Mouse (Mus musculus) lung, postnatal 0 days (tissue): Measurements from ENCODE around the gene Rnf216.

ENCODE experiments used
- CTCF ChIP-seq: IDR thresholded peaks from 2 replicates; pipeline ENCODE4 v1.5.1; 2016; ENCODE audit warnings: antibody characterized with exemption, mild to moderate bottlenecking
- EP300 ChIP-seq: IDR thresholded peaks from 2 replicates; pipeline ENCODE4 v1.6.1; 2016; ENCODE audit warnings: antibody characterized with exemption, mild to moderate bottlenecking, control low read depth

GRCm38 (mm10) chr5:143068382-143068781 lies 44.4 kb downstream of the Rnf216 start:
- TF ChIP-seq EP300 (no peak), CTCF (no peak)
